Mouse (Mus musculus) embryonic fibroblast, embryonic 13.5 days (primary cell): ENCODE results near the gene Rora.

ENCODE experiments used
- CTCF ChIP-seq: IDR thresholded peaks from 2 replicates; pipeline ENCODE4 v1.5.1; 2011; ENCODE audit warnings: mild to moderate bottlenecking, control low read depth, low read length, moderate library complexity, borderline replicate concordance; ENCODE audit not compliant: insufficient read depth
- POLR2A ChIP-seq: IDR thresholded peaks from 2 replicates; pipeline ENCODE4 v1.6.1; 2011; ENCODE audit warnings: low read depth, mild to moderate bottlenecking, control low read depth, low read length, moderate library complexity

GRCm38 (mm10) chr9:69419476-69419875 lies 765.9 kb downstream of the Rora start:
- TF ChIP-seq POLR2A (no peak), CTCF (no peak)
